Mouse (Mus musculus): ENCODE data around the gene Utp11. TPM values are rescaled to one million over a fixed set of nuclear protein-coding genes. Genes with fewer than 3 reads are reported as not detected.

The Utp11 gene
- total RNA-seq, 4 experiments from 2014 or later: 15.3 to 18.3 (median 16.4) TPM

DNA sequence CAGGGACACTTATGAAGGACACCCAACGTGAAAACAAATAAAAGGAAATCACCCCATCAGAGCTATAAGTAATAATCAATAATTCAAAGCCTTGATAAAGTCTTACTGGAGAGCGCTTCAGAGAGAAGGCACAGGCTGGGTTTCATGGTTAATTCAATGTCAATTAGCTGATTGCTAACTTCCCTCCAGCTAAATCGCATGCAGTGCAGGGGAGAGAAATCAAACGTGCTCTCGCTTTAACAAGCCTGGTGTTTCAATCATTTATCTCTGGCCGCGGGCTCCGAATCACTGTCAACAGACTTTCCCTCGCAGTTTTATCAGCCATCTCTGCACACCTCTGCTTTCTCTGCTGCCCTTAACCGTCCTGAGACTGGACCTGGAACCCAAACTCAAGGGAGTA, 60.5 kb downstream of the Utp11 start:
- no peak for DNase-seq (ENCODE audit: low spot score in 2 of 2)

GRCm38 (mm10) chr4:124631456-124631855, 61.9 kb downstream of the Utp11 start:
- no peak for DNase-seq (ENCODE audit: low spot score in 2 of 2)

Small RNA genes lying within 50 kb of the gene (microRNA-seq; reads per million reads assigned to microRNA genes)
- gene Gm24721 (0 reads per million in 2 experiments), gene Mir697 (0 reads per million in 2 experiments)

Other genes with a start within 250 kb of the Utp11 start
- 1 to 10 TPM in 2 of 4 experiments, under 1 TPM in 2; 0.80 to 2.4 (median 1.1) TPM for gene 3100002H09Rik, start 82.8 kb downstream of the Utp11 start, total RNA-seq (2022)
- gene Pou3f1, start 36.8 kb downstream of the Utp11 start, total RNA-seq (2022): 10 to 100 TPM; 39.6 to 42.8 (median 40.0) TPM
- 1 to 10 TPM; 1.6 to 2.9 (median 2.0) TPM for gene Fhl3, start 7.1 kb upstream of the Utp11 start, total RNA-seq (2022)
- 10 to 100 TPM; 33.8 to 39.5 (median 36.0) TPM for gene Sf3a3, start 21.2 kb upstream of the Utp11 start, total RNA-seq (2022)
- 10 to 100 TPM; 45.2 to 60.9 (median 49.3) TPM for gene Inpp5b, start 48.2 kb upstream of the Utp11 start, total RNA-seq (2022)
- 10 to 100 TPM; 27.0 to 32.3 (median 27.9) TPM for gene Mtf1, start 108.5 kb upstream of the Utp11 start, total RNA-seq (2022)
- 10 to 100 TPM; 34.1 to 42.4 (median 40.9) TPM for gene Yrdc, start 157.1 kb upstream of the Utp11 start, total RNA-seq (2022)
- 10 to 100 TPM; 75.8 to 80.7 (median 78.8) TPM for gene 1110065P20Rik, start 157.6 kb upstream of the Utp11 start, total RNA-seq (2022)
- gene Maneal, start 168.6 kb upstream of the Utp11 start, total RNA-seq (2022): 10 to 100 TPM; 46.0 to 55.5 (median 50.6) TPM
- gene Epha10, start 187.3 kb upstream of the Utp11 start, total RNA-seq (2022): 10 to 100 TPM; 39.3 to 49.8 (median 44.4) TPM
- 10 to 100 TPM; 19.6 to 26.9 (median 25.3) TPM for gene 9930104L06Rik, start 243.4 kb upstream of the Utp11 start, total RNA-seq (2022)
- gene Cdca8, start 245.7 kb upstream of the Utp11 start, total RNA-seq (2022): 1 to 10 TPM; 1.2 to 2.0 (median 1.2) TPM

Data from layer of hippocampus, adult 8-10 months (tissue).